ENCODE assay signal across 10 mouse cellular contexts in genomic region chr12:85638541-85639325, GRCm38 (mm10). TPM values are rescaled to one million over a fixed set of nuclear protein-coding genes. Genes with fewer than 3 reads are reported as not detected.
A peak's percentile ranks its signal among the peaks of the same experiment; 100 is the strongest.
DNase-seq lines count a peak whose midpoint lies in the region; ATAC-seq lines count a peak whose summit lies in the region.
"Had no signal": no experiment of that assay in that cellular context is flagged by ENCODE, and none has a peak within 500 bp of the region (broad histone marks: within the 10 kb centered on the region; RNA-seq: fewer than 3 reads in every experiment).

No protein-coding gene starts in this region.

- H3K4me3 ChIP-seq in hindbrain, embryonic 15.5 days: no peak overlapping the region
- H3K4me3 ChIP-seq in hindbrain, embryonic 16.5 days (ENCODE audit: low read length): no peak overlapping the region
- H3K4me3 ChIP-seq in neural tube, embryonic 15.5 days (replicated peaks): no peak overlapping the region
- H3K4me3 ChIP-seq: gastrocnemius, adult 2 months had no signal

- 0 out of 2 replicates have a peak overlapping the region, but pooled peaks have one; percentile 2 for H3K27ac ChIP-seq in hindbrain, embryonic 15.5 days (replicated peaks)
- no peak overlapping the region for H3K27ac ChIP-seq in hindbrain, embryonic 16.5 days (ENCODE audit: low read depth, low read length)
- 0 out of 2 replicates have a peak overlapping the region, but pooled peaks have one; percentile 19 for H3K27ac ChIP-seq in neural tube, embryonic 15.5 days (replicated peaks)
- H3K27ac ChIP-seq: gastrocnemius, adult 2 months had no signal

- peaks cover 17% of the 10 kb centered on the region for H3K4me1 ChIP-seq in hindbrain, embryonic 15.5 days (replicated peaks)
- peaks cover 16% of the 10 kb centered on the region for H3K4me1 ChIP-seq in hindbrain, embryonic 16.5 days (ENCODE audit: control insufficient read depth, insufficient read depth, low read depth, low read length)
- H3K4me1 ChIP-seq in neural tube, embryonic 15.5 days: peaks cover 20% of the 10 kb centered on the region

- no peak overlapping the region for H3K4me2 ChIP-seq in hindbrain, embryonic 15.5 days
- H3K4me2 ChIP-seq in hindbrain, embryonic 16.5 days (ENCODE audit: low read length): no peak overlapping the region
- no peak overlapping the region for H3K4me2 ChIP-seq in neural tube, embryonic 15.5 days

- H3K9ac ChIP-seq in hindbrain, embryonic 15.5 days: no peak overlapping the region
- H3K9ac ChIP-seq in hindbrain, embryonic 16.5 days (ENCODE audit: low read depth, low read length): no peak overlapping the region
- no peak overlapping the region for H3K9ac ChIP-seq in neural tube, embryonic 15.5 days (replicated peaks)

- no peaks in the 10 kb centered on the region for H3K9me3 ChIP-seq in hindbrain, embryonic 15.5 days
- no peaks in the 10 kb centered on the region for H3K9me3 ChIP-seq in hindbrain, embryonic 16.5 days (ENCODE audit: control insufficient read depth, low read length)
- no peaks in the 10 kb centered on the region for H3K9me3 ChIP-seq in neural tube, embryonic 15.5 days (replicated peaks)

- 70% methylated on average over 20 of the region's 20 CpGs for WGBS in hindbrain, embryonic 15.5 days
- 71% methylated on average over 20 of the region's 20 CpGs for WGBS in hindbrain, embryonic 16.5 days
- WGBS in neural tube, embryonic 15.5 days: 77% methylated on average over 20 of the region's 20 CpGs

- no peaks in the 10 kb centered on the region for H3K27me3 ChIP-seq in hindbrain, embryonic 15.5 days
- H3K27me3 ChIP-seq in hindbrain, embryonic 16.5 days (replicated peaks; ENCODE audit: control insufficient read depth, insufficient read depth, low read length): no peaks in the 10 kb centered on the region
- H3K27me3 ChIP-seq in neural tube, embryonic 15.5 days (replicated peaks): no peaks in the 10 kb centered on the region

- peak; percentile 68 for DNase-seq in R1 (ENCODE audit: low read depth, low spot score)
- DNase-seq in urinary bladder, postnatal 14 days (ENCODE audit: low spot score): no peak
- DNase-seq in layer of hippocampus, adult 11-12 months (ENCODE audit: low spot score): no peak
- no peak for DNase-seq in adrenal gland, adult 18-20 months (ENCODE audit: low spot score in 2 of 2)
- DNase-seq: right cerebral cortex, postnatal 25 days had no signal

- peaks cover 13% of the 10 kb centered on the region; the same call in 1 of the 2 replicates for H3K36me3 ChIP-seq in hindbrain, embryonic 15.5 days
- H3K36me3 ChIP-seq in hindbrain, embryonic 16.5 days (ENCODE audit: control insufficient read depth, insufficient read depth, low read length): peaks cover 11% of the 10 kb centered on the region
- peaks cover 28% of the 10 kb centered on the region for H3K36me3 ChIP-seq in neural tube, embryonic 15.5 days

- ATAC-seq in hindbrain, embryonic 15.5 days (ENCODE audit: low FRiP score, low read depth): 0 out of 2 replicates have a peak, but pooled peaks have one; percentile 28
- ATAC-seq in hindbrain, embryonic 16.5 days: no peak; the same call in 1 of the 2 replicates
- peak; percentile 75 for ATAC-seq in CD4-positive, CD25-positive, alpha-beta regulatory T cell, adult 4 months
- no peak for ATAC-seq in neural tube, embryonic 15.5 days (ENCODE audit: low FRiP score)

RNA-seq across cellular contexts. Expression of gene Jdp2, which starts 39.9 kb away (rescaled TPM):
- 0.54 and 0.64 TPM in 2 replicates for polyA plus RNA-seq in hindbrain, embryonic 15.5 days (2015; fragmentation: Nextera tagmentation; extraction: Ambion mirVana)
- 0.26 and 0.56 TPM in 2 replicates for polyA plus RNA-seq in hindbrain, embryonic 16.5 days (2015; fragmentation: Nextera tagmentation; extraction: Ambion mirVana)
- under 1 TPM in 1 of 2 experiments, not detected in 1; 0.20 TPM for polyA plus RNA-seq in CD4-positive, CD25-positive, alpha-beta regulatory T cell, adult 4 months (2017; shearing (Covaris generic))
- polyA plus RNA-seq in neural tube, embryonic 15.5 days (2015; fragmentation: Nextera tagmentation; extraction: Ambion mirVana): 0.68 and 0.69 TPM in 2 replicates
- 10 to 100 TPM; 18.4 to 23.4 TPM for total RNA-seq in adrenal gland, adult 18-20 months (2021)

RNA-seq across cellular contexts. Expression of gene Batf, which starts 47.7 kb away (rescaled TPM):
- 1.3 and 1.5 TPM in 2 replicates for polyA plus RNA-seq in hindbrain, embryonic 15.5 days (2015; fragmentation: Nextera tagmentation; extraction: Ambion mirVana)
- 1.2 and 1.3 TPM in 2 replicates for polyA plus RNA-seq in hindbrain, embryonic 16.5 days (2015; fragmentation: Nextera tagmentation; extraction: Ambion mirVana)
- polyA plus RNA-seq in CD4-positive, CD25-positive, alpha-beta regulatory T cell, adult 4 months (2017; shearing (Covaris generic)): 100 to 1,000 TPM; 162 to 234 TPM
- polyA plus RNA-seq in neural tube, embryonic 15.5 days (2015; fragmentation: Nextera tagmentation; extraction: Ambion mirVana): 0.44 and 2.9 TPM in 2 replicates
- 1 to 10 TPM in 1 of 2 experiments, under 1 TPM in 1; 0.99 to 1.5 TPM for total RNA-seq in adrenal gland, adult 18-20 months (2021)

Comparison
In these comparisons a context has a peak if more than half of its experiments do, and no peak if none do; other contexts are left out.
1. ATAC-seq: peak in hindbrain, embryonic 15.5 days (single experiment) and CD4-positive, CD25-positive, alpha-beta regulatory T cell, adult 4 months (single experiment); none in hindbrain, embryonic 16.5 days (single experiment) and neural tube, embryonic 15.5 days (single experiment).
2. RNA of gene Batf, which starts 47.7 kb away (polyA plus RNA-seq): 162 to 234 TPM in CD4-positive, CD25-positive, alpha-beta regulatory T cell, adult 4 months; 1.3 to 1.5 TPM in hindbrain, embryonic 15.5 days, 1.2 to 1.3 TPM in hindbrain, embryonic 16.5 days and 0.44 to 2.9 TPM in neural tube, embryonic 15.5 days; every median in the first group is over 10 times any median in the second.